Comparison of ENCODE assay signal across 19 mouse cellular contexts in the genomic region with DNA sequence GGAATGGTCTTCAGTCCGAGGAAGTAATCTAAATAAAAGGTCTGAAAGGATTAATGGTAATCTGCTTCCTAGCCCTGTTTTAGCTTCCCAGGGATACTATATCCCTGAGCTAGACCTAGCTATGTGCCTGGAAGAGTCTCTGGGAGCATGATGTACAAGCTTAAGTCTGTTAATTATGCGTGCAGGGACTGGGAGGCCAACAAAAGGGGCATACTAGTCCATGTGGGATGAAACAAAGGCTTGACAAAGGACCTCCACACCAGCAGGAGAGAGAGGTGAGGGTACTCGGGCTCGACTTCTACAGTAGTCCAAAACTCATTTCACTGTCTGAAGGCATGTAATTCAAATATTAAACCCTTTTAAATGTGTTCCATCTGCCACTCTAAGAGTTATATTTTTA.
DNase-seq lines count a peak whose midpoint lies in the region; ATAC-seq lines count a peak whose summit lies in the region.
"Had no signal": no experiment of that assay in that cellular context is flagged by ENCODE, and none has a peak within 500 bp of the region (broad histone marks: within the 10 kb centered on the region; RNA-seq: fewer than 3 reads in every experiment).

No protein-coding gene starts in this region.

- no peaks in the 10 kb centered on the region for H3K9me3 ChIP-seq in hindbrain, embryonic 11.5 days (ENCODE audit: control insufficient read depth, low read length)
- H3K9me3 ChIP-seq in hindbrain, embryonic 14.5 days (ENCODE audit: control insufficient read depth, low read length), result no peaks in the 10 kb centered on the region
- H3K9me3 ChIP-seq in midbrain, embryonic 12.5 days, result no peaks in the 10 kb centered on the region
- no peaks in the 10 kb centered on the region for H3K9me3 ChIP-seq in midbrain, embryonic 16.5 days (replicated peaks; ENCODE audit: control insufficient read depth, low read length, poor library complexity, severe bottlenecking)
- H3K9me3 ChIP-seq: forebrain, embryonic 12.5 days; limb, embryonic 15.5 days; liver, embryonic 15.5 days had no signal

- H3K27ac ChIP-seq in hindbrain, embryonic 11.5 days (ENCODE audit: low read depth, low read length), result no peak overlapping the region
- no peak overlapping the region for H3K27ac ChIP-seq in hindbrain, embryonic 14.5 days
- H3K27ac ChIP-seq in midbrain, embryonic 12.5 days (replicated peaks), result no peak overlapping the region
- H3K27ac ChIP-seq in midbrain, embryonic 16.5 days (ENCODE audit: low read length), result no peak overlapping the region
- H3K27ac ChIP-seq: forebrain, embryonic 12.5 days; limb, embryonic 15.5 days; liver, embryonic 15.5 days had no signal

- 46% methylated on average over 4 of the region's 4 CpGs for WGBS in hindbrain, embryonic 11.5 days
- WGBS in hindbrain, embryonic 14.5 days, result 30% methylated on average over 4 of the region's 4 CpGs
- 15% methylated on average over 4 of the region's 4 CpGs for WGBS in midbrain, embryonic 12.5 days
- WGBS in midbrain, embryonic 16.5 days, result 14% methylated on average over 4 of the region's 4 CpGs

- DNase-seq in hindbrain, embryonic 11.5 days (ENCODE audit: low spot score), result peak; percentile 36
- DNase-seq in hindbrain, embryonic 14.5 days (ENCODE audit: low spot score), result no peak
- DNase-seq in mesoderm, embryonic 11.5 days (ENCODE audit: low read depth, low spot score), result peak; percentile 37
- DNase-seq in right cerebral cortex, postnatal 36 days (ENCODE audit: low spot score in 2 of 2), result no peak
- DNase-seq in kidney, adult 18-20 months, result no peak
- DNase-seq: adrenal gland, adult 2 months; cerebellum, adult 8-10 months; gastrocnemius, postnatal 36 days; kidney, adult 8-10 months; kidney, postnatal 14 days; right cerebral cortex, postnatal 25 days; thymus, adult 2 months had no signal

- no peaks in the 10 kb centered on the region for H3K27me3 ChIP-seq in hindbrain, embryonic 11.5 days (ENCODE audit: control insufficient read depth, insufficient read depth, low read length)
- H3K27me3 ChIP-seq in hindbrain, embryonic 14.5 days (ENCODE audit: control insufficient read depth, insufficient read depth, low read length), result no peaks in the 10 kb centered on the region
- no peaks in the 10 kb centered on the region for H3K27me3 ChIP-seq in midbrain, embryonic 12.5 days
- no peaks in the 10 kb centered on the region for H3K27me3 ChIP-seq in midbrain, embryonic 16.5 days (ENCODE audit: control insufficient read depth, insufficient read depth, low read depth, low read length)
- H3K27me3 ChIP-seq: forebrain, embryonic 12.5 days; limb, embryonic 15.5 days; liver, embryonic 15.5 days had no signal

- H3K36me3 ChIP-seq in hindbrain, embryonic 11.5 days (ENCODE audit: control insufficient read depth, insufficient read depth, low read length), result no peaks in the 10 kb centered on the region
- H3K36me3 ChIP-seq in hindbrain, embryonic 14.5 days (replicated peaks; ENCODE audit: control insufficient read depth, insufficient read depth), result no peaks in the 10 kb centered on the region
- H3K36me3 ChIP-seq in midbrain, embryonic 12.5 days, result no peaks in the 10 kb centered on the region
- no peaks in the 10 kb centered on the region for H3K36me3 ChIP-seq in midbrain, embryonic 16.5 days (ENCODE audit: control insufficient read depth, insufficient read depth, low read length)
- H3K36me3 ChIP-seq: forebrain, embryonic 12.5 days; limb, embryonic 15.5 days; liver, embryonic 15.5 days had no signal

- ATAC-seq in hindbrain, embryonic 11.5 days (ENCODE audit: low FRiP score), result peak; percentile 54
- no peak for ATAC-seq in hindbrain, embryonic 14.5 days (ENCODE audit: low FRiP score)
- ATAC-seq in midbrain, embryonic 12.5 days (ENCODE audit: low FRiP score, low read depth), result peak; percentile 75
- ATAC-seq in midbrain, embryonic 16.5 days, result no peak
- ATAC-seq: inflammation-experienced regulatory T-cells, adult 6 months; lung, postnatal 0 days had no signal

- H3K9ac ChIP-seq in hindbrain, embryonic 11.5 days (ENCODE audit: low read depth, low read length), result no peak overlapping the region
- no peak overlapping the region for H3K9ac ChIP-seq in hindbrain, embryonic 14.5 days
- no peak overlapping the region for H3K9ac ChIP-seq in midbrain, embryonic 12.5 days (replicated peaks)
- H3K9ac ChIP-seq in midbrain, embryonic 16.5 days (ENCODE audit: low read depth, low read length), result no peak overlapping the region
- H3K9ac ChIP-seq: forebrain, embryonic 12.5 days; limb, embryonic 15.5 days; liver, embryonic 15.5 days had no signal

- no peak overlapping the region for H3K4me3 ChIP-seq in hindbrain, embryonic 11.5 days (ENCODE audit: low read depth, low read length)
- H3K4me3 ChIP-seq in hindbrain, embryonic 14.5 days (replicated peaks; ENCODE audit: low read length), result no peak overlapping the region
- no peak overlapping the region for H3K4me3 ChIP-seq in midbrain, embryonic 12.5 days
- no peak overlapping the region for H3K4me3 ChIP-seq in midbrain, embryonic 16.5 days (ENCODE audit: low read depth, low read length)
- H3K4me3 ChIP-seq: forebrain, embryonic 12.5 days; limb, embryonic 15.5 days; liver, embryonic 15.5 days had no signal

- H3K4me2 ChIP-seq in hindbrain, embryonic 11.5 days (replicated peaks; ENCODE audit: low read depth, low read length), result no peak overlapping the region
- H3K4me2 ChIP-seq in hindbrain, embryonic 14.5 days (replicated peaks), result no peak overlapping the region
- no peak overlapping the region for H3K4me2 ChIP-seq in midbrain, embryonic 12.5 days (replicated peaks)
- H3K4me2 ChIP-seq in midbrain, embryonic 16.5 days (ENCODE audit: low read length), result no peak overlapping the region
- H3K4me2 ChIP-seq: forebrain, embryonic 12.5 days; limb, embryonic 15.5 days; liver, embryonic 15.5 days had no signal

- H3K4me1 ChIP-seq in hindbrain, embryonic 11.5 days (replicated peaks; ENCODE audit: control insufficient read depth, insufficient read depth, low read length), result no peaks in the 10 kb centered on the region
- no peaks in the 10 kb centered on the region for H3K4me1 ChIP-seq in hindbrain, embryonic 14.5 days (replicated peaks; ENCODE audit: control insufficient read depth, insufficient read depth, low read length)
- 0 out of 2 replicates have a peak, but pooled peaks cover 4% of the 10 kb centered on the region for H3K4me1 ChIP-seq in midbrain, embryonic 12.5 days
- H3K4me1 ChIP-seq in midbrain, embryonic 16.5 days (ENCODE audit: control insufficient read depth, insufficient read depth, low read length), result no peaks in the 10 kb centered on the region
- H3K4me1 ChIP-seq: liver, embryonic 15.5 days had no signal

Comparison
In these comparisons a context has a peak if more than half of its experiments do, and no peak if none do; other contexts are left out.
1. ATAC-seq: peak in hindbrain, embryonic 11.5 days (single experiment) and midbrain, embryonic 12.5 days (single experiment); none in hindbrain, embryonic 14.5 days (single experiment) and midbrain, embryonic 16.5 days (single experiment).
2. DNase-seq: peak in hindbrain, embryonic 11.5 days (single experiment) and mesoderm, embryonic 11.5 days (single experiment); none in hindbrain, embryonic 14.5 days (single experiment), right cerebral cortex, postnatal 36 days (0 of 2) and kidney, adult 18-20 months (single experiment).